Mouse (Mus musculus) ES-Bruce4 (cell line): Measurements from ENCODE around the gene Lin7a.

Experiments used
- CTCF ChIP-seq: IDR thresholded peaks from one replicate; pipeline ENCODE4 v1.8.1; 2011; ENCODE audit warnings: low read depth, low read length
- EP300 ChIP-seq: IDR thresholded peaks from 2 replicates; pipeline ENCODE4 v1.6.1; 2011; ENCODE audit warnings: low read depth, low read length; ENCODE audit not compliant: insufficient read depth

GRCm38 (mm10) chr10:107223186-107223440 is 48.4 kb upstream of the Lin7a start:
- TF ChIP-seq CTCF (no peak), EP300 (no peak)
